Mouse (Mus musculus) ES-E14 (cell line): ENCODE data around the gene Eif5a.

Source experiments
- CHD2 ChIP-seq: IDR thresholded peaks from 2 replicates; pipeline ENCODE4 v1.6.1; 2014; ENCODE audit warnings: mild to moderate bottlenecking, low read depth, low read length, inconsistent platforms
- MAFK ChIP-seq: IDR thresholded peaks from 2 replicates; pipeline ENCODE4 v1.6.1; 2014; ENCODE audit warnings: mild to moderate bottlenecking, low read depth, low read length, inconsistent platforms; ENCODE audit not compliant: insufficient read depth
- ZC3H11A ChIP-seq: IDR thresholded peaks from 2 replicates; pipeline ENCODE4 v1.6.1; 2012; ENCODE audit warnings: low read depth, mild to moderate bottlenecking, inconsistent platforms, low read length, borderline replicate concordance
- ZNF384 ChIP-seq: IDR thresholded peaks from 2 replicates; pipeline ENCODE4 v1.6.1; 2012; ENCODE audit warnings: low read depth, low read length, inconsistent platforms

DNA sequence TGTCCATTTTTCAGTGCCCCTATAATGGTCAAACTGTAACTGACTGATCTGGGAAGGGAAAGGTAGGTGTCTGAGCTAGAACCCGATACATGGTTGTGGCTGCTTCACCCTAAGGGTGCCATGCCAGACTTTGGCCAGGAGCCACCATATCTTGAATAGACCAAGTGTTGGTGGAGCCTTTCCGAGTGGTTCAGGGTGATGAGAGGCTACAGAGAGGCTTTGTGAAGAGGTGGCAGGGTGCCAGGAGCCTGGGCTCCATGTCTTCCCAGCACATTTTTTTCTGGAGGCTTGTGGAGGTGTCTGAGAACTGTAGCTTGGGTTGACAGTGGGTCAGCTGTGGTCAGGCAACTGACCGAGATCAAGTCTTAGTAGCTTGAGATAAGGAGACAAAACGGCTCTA lies 30.3 kb downstream of the Eif5a start:
- no peak for TF ChIP-seq MAFK
- no peak for TF ChIP-seq ZNF384
- no peak for TF ChIP-seq CHD2
- no peak for TF ChIP-seq ZC3H11A
